Mouse (Mus musculus) erythroblast, embryonic 14.5 days (primary cell): ENCODE measurements around the gene Ing1.

ENCODE experiments used
- GATA1 ChIP-seq: IDR thresholded peaks from 2 replicates; pipeline ENCODE4 v1.6.1; 2012; ENCODE audit warnings: low read length, inconsistent platforms, mixed read lengths
- TAL1 ChIP-seq: IDR thresholded peaks from 3 replicates; pipeline ENCODE4 v1.6.1; 2012; ENCODE audit warnings: low read length, inconsistent platforms, mixed read lengths

GRCm38 (mm10) chr8:11518056-11518396 is 37.3 kb upstream of the Ing1 start:
- TF ChIP-seq TAL1, result no peak
- TF ChIP-seq GATA1, result no peak
